9 mouse cellular contexts compared by ENCODE assay signal in genomic region chr3:135581606-135582117, GRCm38 (mm10).
DNase-seq lines count a peak whose midpoint lies in the region; ATAC-seq and TF ChIP-seq lines count a peak whose summit lies in the region.
"Had no signal": no experiment of that assay in that cellular context is flagged by ENCODE, and none has a peak within 500 bp of the region (broad histone marks: within the 10 kb centered on the region; RNA-seq: fewer than 3 reads in every experiment).

No protein-coding gene starts in this region.

- WGBS in kidney, postnatal 0 days: 38% methylated on average over 10 of the region's 10 CpGs
- 17% methylated on average over 10 of the region's 10 CpGs for WGBS in embryonic facial prominence, embryonic 14.5 days
- WGBS in hindbrain, embryonic 14.5 days: 10% methylated on average over 10 of the region's 10 CpGs

- peaks cover 5% of the 10 kb centered on the region; the same call in 1 of the 2 replicates for H3K36me3 ChIP-seq in kidney, postnatal 0 days (ENCODE audit: insufficient read depth, low read length)
- H3K36me3 ChIP-seq in embryonic facial prominence, embryonic 14.5 days (ENCODE audit: control insufficient read depth, insufficient read depth, low read length): peaks cover 28% of the 10 kb centered on the region
- peaks cover 24% of the 10 kb centered on the region for H3K36me3 ChIP-seq in hindbrain, embryonic 14.5 days (replicated peaks; ENCODE audit: control insufficient read depth, insufficient read depth)

- H3K4me3 ChIP-seq in kidney, postnatal 0 days (replicated peaks; ENCODE audit: low read depth, low read length): no peak overlapping the region
- H3K4me3 ChIP-seq in embryonic facial prominence, embryonic 14.5 days (ENCODE audit: low read depth, low read length): no peak overlapping the region
- H3K4me3 ChIP-seq in hindbrain, embryonic 14.5 days (replicated peaks; ENCODE audit: low read length): no peak overlapping the region

- peak; percentile 85 for TF ChIP-seq CTCF in kidney, postnatal 0 days (IDR thresholded peaks at IDR 0.05; ENCODE audit: low read depth)

- H3K9ac ChIP-seq in kidney, postnatal 0 days (ENCODE audit: low read depth, low read length): no peak overlapping the region
- H3K9ac ChIP-seq in embryonic facial prominence, embryonic 14.5 days (ENCODE audit: low read depth, low read length): no peak overlapping the region
- H3K9ac ChIP-seq in hindbrain, embryonic 14.5 days: no peak overlapping the region

- DNase-seq in kidney, postnatal 0 days (ENCODE audit: low spot score): peak; percentile 87
- no peak for DNase-seq in kidney, postnatal 25 days
- peak; percentile 90 for DNase-seq in R1 (ENCODE audit: low read depth, low spot score)
- DNase-seq in embryonic facial prominence, embryonic 14.5 days (ENCODE audit: low spot score): peak; percentile 78
- peak; percentile 67 for DNase-seq in hindbrain, embryonic 14.5 days (ENCODE audit: low spot score)
- DNase-seq in mesoderm, embryonic 11.5 days (ENCODE audit: low read depth, low spot score): peak; percentile 54
- DNase-seq in thymus, postnatal 25 days: peak; percentile 53
- DNase-seq in spleen, postnatal 4 days (ENCODE audit: low spot score in 2 of 2): no peak

- H3K4me2 ChIP-seq in kidney, postnatal 0 days (ENCODE audit: low read length): no peak overlapping the region
- no peak overlapping the region for H3K4me2 ChIP-seq in embryonic facial prominence, embryonic 14.5 days (ENCODE audit: low read depth, low read length)
- no peak overlapping the region; the same call in 1 of the 2 replicates for H3K4me2 ChIP-seq in hindbrain, embryonic 14.5 days (replicated peaks)

- H3K27ac ChIP-seq in kidney, postnatal 0 days: no peak overlapping the region
- no peak overlapping the region for H3K27ac ChIP-seq in embryonic facial prominence, embryonic 14.5 days (replicated peaks; ENCODE audit: low read depth, low read length)
- no peak overlapping the region; the same call in 1 of the 2 replicates for H3K27ac ChIP-seq in hindbrain, embryonic 14.5 days
- H3K27ac ChIP-seq: macrophage had no signal

- no peaks in the 10 kb centered on the region for H3K27me3 ChIP-seq in kidney, postnatal 0 days (ENCODE audit: insufficient read depth, low read length)
- H3K27me3 ChIP-seq in embryonic facial prominence, embryonic 14.5 days (replicated peaks; ENCODE audit: control insufficient read depth, insufficient read depth, low read length): no peaks in the 10 kb centered on the region
- no peaks in the 10 kb centered on the region for H3K27me3 ChIP-seq in hindbrain, embryonic 14.5 days (ENCODE audit: control insufficient read depth, insufficient read depth, low read length)

- no peaks in the 10 kb centered on the region for H3K9me3 ChIP-seq in kidney, postnatal 0 days (replicated peaks; ENCODE audit: low read length)
- no peaks in the 10 kb centered on the region for H3K9me3 ChIP-seq in embryonic facial prominence, embryonic 14.5 days (ENCODE audit: control insufficient read depth, low read length)
- H3K9me3 ChIP-seq in hindbrain, embryonic 14.5 days (ENCODE audit: control insufficient read depth, low read length): no peaks in the 10 kb centered on the region

- ATAC-seq in kidney, postnatal 0 days (replicated peaks; ENCODE audit: low FRiP score, low read depth): peak; percentile 62
- peak; percentile 75 for ATAC-seq in embryonic facial prominence, embryonic 14.5 days (ENCODE audit: low read depth)
- ATAC-seq in hindbrain, embryonic 14.5 days (ENCODE audit: low FRiP score): peak; percentile 75

- H3K4me1 ChIP-seq in kidney, postnatal 0 days (replicated peaks; ENCODE audit: insufficient read depth, low read length): peaks cover 10% of the 10 kb centered on the region
- H3K4me1 ChIP-seq in embryonic facial prominence, embryonic 14.5 days (ENCODE audit: control insufficient read depth, insufficient read depth, low read length): peaks cover 14% of the 10 kb centered on the region; the same call in 1 of the 2 replicates
- H3K4me1 ChIP-seq in hindbrain, embryonic 14.5 days (replicated peaks; ENCODE audit: control insufficient read depth, insufficient read depth, low read length): 0 out of 2 replicates have a peak, but pooled peaks cover 3% of the 10 kb centered on the region

Comparison
In these comparisons a context has a peak if more than half of its experiments do, and no peak if none do; other contexts are left out.
1. DNase-seq: peak in kidney, postnatal 0 days (single experiment), R1 (single experiment), embryonic facial prominence, embryonic 14.5 days (single experiment), hindbrain, embryonic 14.5 days (single experiment), mesoderm, embryonic 11.5 days (single experiment) and thymus, postnatal 25 days (single experiment); none in kidney, postnatal 25 days (0 of 2) and spleen, postnatal 4 days (0 of 2).
2. Peak in every context shown above with its lines, with median percentiles within 50 percentile points of each other: ATAC-seq.